Mouse (Mus musculus) midbrain, postnatal 0 days (tissue): ENCODE measurements around the gene Zfhx3. TPM values are rescaled to one million over a fixed set of nuclear protein-coding genes. Genes with fewer than 3 reads are reported as not detected.

Experiments
- ATAC-seq: fragments of 200-750 bp; cut with Nextera tagmentation; 2 replicates; pipeline ENCODE4 v1.8.0; 2017; ENCODE audit warnings: moderate number of reproducible peaks, mild to moderate bottlenecking, moderate TSS enrichment, moderate library complexity; ENCODE audit not compliant: low FRiP score
- DNase-seq: peaks from one replicate; pipeline ENCODE4 v3.0.0-alpha.2; 2015; ENCODE audit warnings: low spot score
- H3K27ac ChIP-seq: fragments of 300-500 bp; sonication (generic); 2 replicates; pipeline ENCODE4 v1.5.1; 2014; ENCODE audit warnings: low read depth, mild to moderate bottlenecking, low read length, mixed read lengths
- H3K27me3 ChIP-seq: fragments of 300-500 bp; sonication (generic); 2 replicates; pipeline ENCODE4 v1.6.1; 2014; ENCODE audit warnings: low read length, control low read depth, mixed read lengths; ENCODE audit not compliant: insufficient read depth
- H3K36me3 ChIP-seq: fragments of 300-500 bp; sonication (generic); 2 replicates; pipeline ENCODE4 v1.6.1; 2014; ENCODE audit warnings: low read length, control low read depth, mixed read lengths; ENCODE audit not compliant: insufficient read depth
- H3K4me1 ChIP-seq: fragments of 300-500 bp; sonication (generic); 2 replicates; pipeline ENCODE4 v1.6.1; 2014; ENCODE audit warnings: mild to moderate bottlenecking, control low read depth, antibody characterized with exemption, low read length, mixed read lengths; ENCODE audit not compliant: insufficient read depth
- H3K4me2 ChIP-seq: fragments of 300-500 bp; sonication (generic); 2 replicates; pipeline ENCODE4 v1.6.1; 2014; ENCODE audit warnings: low read depth, mild to moderate bottlenecking, low read length, mixed read lengths; ENCODE audit not compliant: poor library complexity, severe bottlenecking
- H3K4me3 ChIP-seq: fragments of 300-500 bp; sonication (generic); 2 replicates; pipeline ENCODE4 v1.5.1; 2014; ENCODE audit warnings: low read depth, mild to moderate bottlenecking, low read length, moderate library complexity
- H3K9ac ChIP-seq: fragments of 300-500 bp; sonication (generic); replicated peaks from 2 replicates; pipeline ENCODE4 v1.6.1; 2014; ENCODE audit warnings: mild to moderate bottlenecking, low read length, moderate library complexity, mixed read lengths; ENCODE audit not compliant: poor library complexity, severe bottlenecking
- H3K9me3 ChIP-seq: fragments of 300-500 bp; sonication (generic); 2 replicates; pipeline ENCODE4 v1.6.1; 2016; ENCODE audit warnings: low read length, control low read depth
- CTCF ChIP-seq: IDR thresholded peaks from 2 replicates; pipeline ENCODE4 v1.5.1; 2016; ENCODE audit warnings: antibody characterized with exemption, mild to moderate bottlenecking
- WGBS: fragments of 180-500 bp; shearing (Covaris S2); extraction: QIAGEN DNeasy Blood & Tissue Kit; methylation state at CpG from one replicate; pipeline ENCODE4 v1.1.7; 2014; 5-methylcytosine and 5-hydroxymethylcytosine counted together
- polyA plus RNA-seq: library from polyadenylated mRNA; unstranded; fragments of >200 nt; fragmentation: Nextera tagmentation; extraction: Ambion mirVana; gene quantifications from 2 replicates; pipeline ENCODE4 v1.2.1, GENCODE M21; 2015
- total RNA-seq: library from RNA; depleted of rRNA; stranded (reverse); fragments of >200 nt; gene quantifications from 2 replicates; pipeline ENCODE4 v1.2.3, GENCODE M21; 2014

Zfhx3 gene
- total and polyA plus RNA-seq, 2 experiments from 2014 or later = 33.1 to 44.5 TPM

DNA sequence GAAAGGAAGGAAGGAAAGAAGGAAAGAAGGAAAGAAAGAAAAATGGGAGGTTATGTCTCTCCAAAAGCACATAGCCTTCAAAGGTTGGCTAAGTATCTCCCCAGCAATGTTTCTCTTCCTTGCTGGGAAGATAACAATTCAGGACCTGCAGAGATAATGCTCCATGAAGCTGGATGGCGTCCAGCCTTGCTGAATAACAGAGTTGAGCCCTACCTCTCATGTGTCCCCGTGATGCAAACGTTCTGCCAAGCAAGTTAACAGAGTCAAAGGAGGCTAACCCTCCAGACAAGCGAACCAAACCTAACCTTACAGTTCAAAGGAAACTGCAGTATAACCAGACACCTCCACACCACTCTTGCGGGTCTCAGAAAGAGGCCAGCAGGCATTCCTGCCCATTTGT, 681.2 kb downstream of the Zfhx3 start:
- no peak for TF ChIP-seq CTCF
- 56% methylated on average over 5 of the region's 5 CpGs for WGBS
- ATAC-seq (no peak), DNase-seq (no peak)
- no peaks in the 10 kb centered on the region for H3K36me3 ChIP-seq
- H3K9me3 ChIP-seq = no peaks in the 10 kb centered on the region
- no peak overlapping the region for H3K9ac ChIP-seq
- no peak overlapping the region for H3K27ac ChIP-seq
- H3K4me1 ChIP-seq = no peaks in the 10 kb centered on the region
- H3K4me2 ChIP-seq = no peak overlapping the region
- no peak overlapping the region for H3K4me3 ChIP-seq
- no peaks in the 10 kb centered on the region for H3K27me3 ChIP-seq

DNA sequence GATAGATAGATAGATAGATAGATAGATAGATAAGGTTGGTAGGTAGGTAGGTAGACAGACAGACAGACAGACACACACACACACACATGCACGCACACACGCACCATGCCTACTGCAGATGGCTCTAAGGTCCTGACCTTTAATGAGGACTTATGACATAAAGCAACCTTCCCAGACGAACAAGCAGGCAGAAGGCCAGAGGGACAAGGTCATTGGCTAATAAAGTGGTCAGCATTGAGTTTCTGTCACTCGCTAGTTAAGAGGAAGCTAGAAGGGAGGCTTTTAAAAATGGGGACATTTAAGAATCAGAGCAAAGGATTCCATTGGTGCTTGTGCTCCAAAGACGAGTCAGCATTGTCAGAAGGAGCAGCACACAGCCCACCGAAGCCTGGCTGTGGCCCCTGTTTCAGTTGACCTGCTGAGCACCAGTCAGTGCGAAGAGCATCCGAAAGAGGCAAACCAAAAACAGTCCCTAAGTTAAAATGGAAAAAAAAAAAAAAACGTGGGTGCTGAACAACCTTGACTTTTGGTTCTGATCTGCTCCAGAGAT, 683.2 kb downstream of the Zfhx3 start:
- ATAC-seq (no peak), DNase-seq (no peak)
- no peak overlapping the region for H3K4me3 ChIP-seq
- WGBS = 84% methylated on average over 9 of the region's 9 CpGs
- no peak overlapping the region for H3K9ac ChIP-seq
- TF ChIP-seq CTCF = no peak
- no peaks in the 10 kb centered on the region for H3K4me1 ChIP-seq
- H3K36me3 ChIP-seq = no peaks in the 10 kb centered on the region
- H3K9me3 ChIP-seq = no peaks in the 10 kb centered on the region
- H3K27me3 ChIP-seq = no peaks in the 10 kb centered on the region
- no peak overlapping the region for H3K4me2 ChIP-seq
- H3K27ac ChIP-seq = no peak overlapping the region

DNA sequence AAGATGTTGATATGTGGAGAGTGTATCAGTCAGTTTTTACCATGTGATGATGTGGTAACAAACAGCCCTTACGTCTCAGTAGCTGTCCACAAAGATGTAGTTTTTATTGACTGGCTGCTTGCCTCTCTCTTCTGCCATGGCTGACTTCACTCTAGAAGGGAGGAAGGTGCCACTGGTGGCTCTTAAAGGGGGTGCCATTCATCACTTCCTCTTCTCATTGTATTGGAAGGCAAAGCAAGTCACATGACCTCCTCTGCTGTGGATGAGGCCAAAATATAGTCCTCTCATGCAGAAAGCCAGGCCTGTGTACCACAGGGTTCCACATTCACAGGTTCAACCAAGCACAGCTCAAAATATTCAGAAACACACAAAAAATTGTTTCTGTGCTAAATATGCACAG, 688.6 kb downstream of the Zfhx3 start:
- no peak overlapping the region for H3K9ac ChIP-seq
- DNase-seq (no peak), ATAC-seq (no peak)
- no peak overlapping the region for H3K4me2 ChIP-seq
- H3K9me3 ChIP-seq = no peaks in the 10 kb centered on the region
- H3K4me1 ChIP-seq = no peaks in the 10 kb centered on the region
- H3K4me3 ChIP-seq = no peak overlapping the region
- no peak for TF ChIP-seq CTCF
- WGBS = 96% methylated on average over 1 of the region's 1 CpGs
- no peaks in the 10 kb centered on the region for H3K36me3 ChIP-seq
- H3K27me3 ChIP-seq = no peaks in the 10 kb centered on the region
- H3K27ac ChIP-seq = no peak overlapping the region

DNA sequence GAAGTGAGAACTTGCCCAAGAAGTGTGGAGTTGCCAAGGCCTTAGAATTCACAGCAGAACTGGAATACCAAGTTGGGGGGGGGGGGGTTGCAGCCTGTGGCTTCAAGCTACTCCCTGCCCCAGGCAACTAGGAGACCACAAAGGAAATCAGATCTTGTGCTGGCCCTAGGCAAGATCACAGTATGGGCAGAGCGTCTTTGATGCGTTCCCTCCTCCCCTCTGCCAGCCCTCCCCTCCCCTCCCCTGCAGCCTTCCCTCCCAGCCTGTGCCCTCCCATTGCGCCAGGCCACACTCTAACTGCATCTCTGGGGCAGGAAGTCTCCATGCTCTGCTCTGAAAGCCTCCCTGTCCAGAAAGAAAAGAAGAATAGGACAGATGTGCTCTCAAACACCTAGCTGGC, 691.8 kb downstream of the Zfhx3 start:
- H3K4me3 ChIP-seq = no peak overlapping the region
- no peak overlapping the region for H3K27ac ChIP-seq
- H3K9me3 ChIP-seq = no peaks in the 10 kb centered on the region
- H3K4me1 ChIP-seq = no peaks in the 10 kb centered on the region
- no peaks in the 10 kb centered on the region for H3K36me3 ChIP-seq
- no peaks in the 10 kb centered on the region for H3K27me3 ChIP-seq
- H3K4me2 ChIP-seq = no peak overlapping the region
- DNase-seq (no peak), ATAC-seq (no peak)
- no peak for TF ChIP-seq CTCF
- WGBS = 80% methylated on average over 1 of the region's 3 CpGs
- no peak overlapping the region for H3K9ac ChIP-seq

DNA sequence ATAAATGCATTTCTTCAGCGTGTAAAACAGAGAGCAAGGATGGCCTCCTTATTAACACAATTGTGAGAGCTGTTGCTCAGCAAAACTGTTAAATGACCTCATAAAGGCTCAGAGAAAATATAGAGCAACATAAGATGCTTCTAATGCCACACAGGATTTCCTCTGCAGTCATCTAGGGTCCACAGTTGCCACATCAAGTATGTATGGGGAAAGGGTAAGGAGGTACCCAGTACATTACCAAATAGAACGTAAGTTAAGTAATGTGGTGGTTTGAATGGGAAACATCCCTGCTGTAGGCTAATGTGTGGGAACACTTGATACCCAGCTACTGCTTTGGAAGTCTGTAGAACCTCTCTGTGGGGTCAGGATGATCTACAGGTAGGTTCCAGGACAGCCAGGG, 695.4 kb downstream of the Zfhx3 start:
- no peak for TF ChIP-seq CTCF
- H3K36me3 ChIP-seq = no peaks in the 10 kb centered on the region
- no peak for DNase-seq
- no peak overlapping the region for H3K4me3 ChIP-seq
- H3K27me3 ChIP-seq = no peaks in the 10 kb centered on the region
- H3K27ac ChIP-seq = no peak overlapping the region
- WGBS = 95% methylated on average over 2 of the region's 2 CpGs
- no peak overlapping the region for H3K9ac ChIP-seq
- H3K9me3 ChIP-seq = no peaks in the 10 kb centered on the region
- H3K4me1 ChIP-seq = no peaks in the 10 kb centered on the region
- H3K4me2 ChIP-seq = no peak overlapping the region
- no peak for ATAC-seq

DNA sequence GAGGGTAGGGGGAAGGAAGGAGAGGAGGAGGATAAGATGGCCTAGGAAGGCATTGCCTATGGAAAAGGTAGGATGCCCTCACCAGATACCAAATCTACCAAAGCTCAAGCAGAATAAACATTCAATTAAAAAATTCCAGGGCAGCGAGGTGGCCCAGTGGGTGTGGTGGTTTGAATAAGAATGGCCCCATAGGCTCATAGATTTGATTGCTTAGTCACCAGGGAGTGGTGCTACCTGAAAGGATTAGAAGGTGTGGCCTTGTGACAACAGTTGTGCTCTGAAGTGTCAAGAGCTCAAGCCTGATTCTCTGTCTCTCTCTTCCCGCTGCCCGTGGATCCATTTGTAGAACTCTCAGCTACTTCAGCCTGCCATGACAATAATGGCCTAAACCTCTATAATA, 703.2 kb downstream of the Zfhx3 start:
- no peak for TF ChIP-seq CTCF
- no peaks in the 10 kb centered on the region for H3K27me3 ChIP-seq
- no peak for ATAC-seq

More for the DNA sequence above, 703.2 kb downstream of the Zfhx3 start:
- Histone ChIP-seq H3K4me1 (no peaks in the 10 kb centered on the region), H3K4me3 (no peak overlapping the region), H3K9ac (no peak overlapping the region), H3K36me3 (no peaks in the 10 kb centered on the region), H3K27ac (no peak overlapping the region), H3K9me3 (no peaks in the 10 kb centered on the region), H3K4me2 (no peak overlapping the region)
- no peak for DNase-seq
- 73% methylated on average over 3 of the region's 3 CpGs for WGBS
